Mouse (Mus musculus): ENCODE measurements at regions not wholly inside any gene's neighbourhood (a gene's known extent, or its start where the extent isn't known, plus 50 kb on each side); places are given as distances from the start of the nearest gene placed in this dataset.

DNA sequence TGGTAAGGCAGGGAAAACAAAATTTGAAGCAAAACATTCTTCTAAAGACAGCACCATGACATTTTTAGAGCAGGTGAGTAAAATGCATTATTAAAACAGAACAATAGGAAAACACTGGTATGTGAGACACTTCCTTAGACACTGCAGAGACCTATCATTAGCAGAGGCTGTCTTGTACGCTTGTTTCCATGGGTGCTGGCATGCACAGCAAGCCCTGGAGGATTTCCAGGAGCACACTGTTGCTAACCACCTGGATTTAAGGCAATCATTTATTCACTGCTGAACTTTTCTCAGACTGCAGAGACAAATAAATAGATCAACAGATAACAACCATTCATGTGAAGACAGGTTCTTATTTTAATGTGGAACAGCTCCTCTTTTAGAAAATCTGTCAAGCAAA is 127.7 kb downstream of the Pros1 start:
- no peak for DNase-seq (ENCODE audit: low read depth, low spot score)

DNA sequence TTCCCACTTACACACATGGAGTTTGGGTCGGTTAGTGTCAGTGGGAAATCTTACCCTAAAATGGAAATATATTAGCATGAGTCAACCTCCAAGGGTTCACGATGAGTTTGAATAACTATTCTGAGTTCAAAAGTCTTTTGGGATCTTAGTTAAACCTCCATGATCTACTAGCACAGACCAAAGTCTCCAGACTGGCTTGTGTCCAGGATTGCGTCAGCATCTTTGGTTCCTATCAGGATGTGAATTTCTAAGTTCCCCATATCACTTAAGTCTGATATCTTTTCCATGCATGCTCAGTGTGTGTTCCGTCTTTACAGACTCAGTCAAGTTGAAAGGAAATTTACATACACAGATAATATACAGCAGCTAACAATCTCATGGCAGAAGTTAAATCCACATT is 128.5 kb downstream of the Pros1 start:
- DNase-seq (ENCODE audit: low read depth, low spot score), result no peak

GRCm38 (mm10) chr16:62995555-62995954 is 141.4 kb downstream of the Pros1 start:
- no peak for DNase-seq (ENCODE audit: low read depth, low spot score)

DNA sequence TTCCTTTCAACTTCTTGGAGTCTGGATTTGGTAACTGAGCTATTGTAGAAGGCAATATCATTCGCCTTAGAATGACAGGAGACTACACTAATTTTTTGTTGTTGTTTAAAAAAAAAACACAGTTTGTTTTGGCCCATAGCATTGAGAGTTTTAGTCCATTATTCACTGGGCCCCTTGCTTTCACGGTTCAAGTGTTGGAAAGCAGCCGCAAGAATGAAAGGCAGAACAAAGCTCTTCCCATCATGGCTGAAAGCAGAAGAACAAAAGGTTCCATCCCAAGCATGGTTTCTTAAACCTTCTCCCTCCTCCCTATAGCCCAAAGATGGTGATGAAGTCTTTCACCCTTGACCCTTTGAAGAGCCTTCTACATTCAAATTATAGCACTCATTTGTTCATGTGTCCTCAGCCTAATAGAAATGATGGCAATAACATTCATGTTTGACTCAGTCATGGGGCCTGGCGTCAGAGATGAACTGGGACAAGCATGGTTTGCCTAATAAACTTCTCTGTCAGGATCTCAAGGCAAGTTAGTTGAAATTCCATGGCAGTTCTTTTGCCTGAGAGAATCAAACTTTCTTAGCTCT is 157.1 kb downstream of the Pros1 start:
- DNase-seq (ENCODE audit: low read depth, low spot score), result no peak

GRCm38 (mm10) chr16:63014453-63014852 is 160.3 kb downstream of the Pros1 start:
- DNase-seq (ENCODE audit: low read depth, low spot score), result peak; percentile 64

DNA sequence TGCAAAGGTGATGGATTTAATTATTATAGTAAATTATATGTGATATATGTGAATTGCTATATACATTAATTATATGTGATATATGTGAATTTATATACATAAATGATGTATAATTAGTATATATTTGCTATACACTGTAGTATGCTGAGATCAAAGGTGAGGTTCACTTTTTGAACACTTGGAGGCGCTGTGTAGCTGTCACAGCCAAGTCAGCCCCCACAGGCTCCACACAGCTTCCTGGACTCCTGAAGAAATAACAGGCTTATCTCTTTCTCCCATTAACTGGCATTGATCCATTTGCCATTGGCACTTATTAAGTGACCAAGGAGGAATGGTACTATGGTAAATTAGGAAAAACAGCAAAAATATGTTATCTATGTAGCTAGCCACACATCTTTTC is 162.0 kb downstream of the Pros1 start:
- DNase-seq (ENCODE audit: low read depth, low spot score), result peak; percentile 46

DNA sequence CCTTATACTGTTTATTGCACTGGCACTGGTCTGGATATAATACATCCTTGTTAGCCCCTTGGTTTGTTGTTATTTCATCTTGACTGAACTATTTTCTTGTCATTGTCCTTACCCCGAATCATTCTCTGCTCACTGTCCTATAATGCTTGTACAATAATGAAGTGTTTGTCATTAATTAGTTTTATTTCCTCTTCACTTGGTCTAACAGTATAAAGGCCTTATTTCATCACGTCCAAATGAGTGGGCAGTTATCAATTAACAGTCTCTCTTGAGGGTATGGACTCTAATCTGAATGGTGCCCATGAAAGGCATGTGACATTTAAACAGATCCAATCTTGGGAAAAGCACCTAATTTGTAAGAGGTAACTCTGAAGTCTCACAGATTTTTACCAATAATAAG is 162.6 kb downstream of the Pros1 start:
- no peak for DNase-seq (ENCODE audit: low read depth, low spot score)

DNA sequence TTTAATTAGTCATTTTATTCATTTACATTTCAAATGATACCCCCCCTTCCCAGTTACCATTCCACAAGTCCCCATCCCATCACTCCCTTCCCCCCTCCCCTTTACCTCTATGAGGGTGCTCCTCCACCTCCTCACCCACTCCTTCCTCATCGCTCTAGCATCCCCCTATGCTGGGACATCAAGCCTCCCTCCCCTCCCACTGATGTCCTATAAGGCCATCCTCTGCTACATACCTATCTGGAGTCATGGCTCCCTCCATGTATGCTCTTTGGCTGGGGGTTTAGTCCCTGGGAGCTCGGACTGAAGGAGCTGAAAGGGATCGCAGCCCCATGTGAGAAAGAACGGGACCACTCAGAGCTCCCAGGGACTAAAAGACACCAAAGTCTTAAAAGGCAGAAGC is 176.3 kb downstream of the Pros1 start:
- DNase-seq (ENCODE audit: low read depth, low spot score), result no peak

- no peak for DNase-seq (ENCODE audit: low read depth, low spot score)
These were observed 176.9 kb downstream of the Pros1 start for GRCm38 (mm10) chr16:63031035-63031434.

DNA sequence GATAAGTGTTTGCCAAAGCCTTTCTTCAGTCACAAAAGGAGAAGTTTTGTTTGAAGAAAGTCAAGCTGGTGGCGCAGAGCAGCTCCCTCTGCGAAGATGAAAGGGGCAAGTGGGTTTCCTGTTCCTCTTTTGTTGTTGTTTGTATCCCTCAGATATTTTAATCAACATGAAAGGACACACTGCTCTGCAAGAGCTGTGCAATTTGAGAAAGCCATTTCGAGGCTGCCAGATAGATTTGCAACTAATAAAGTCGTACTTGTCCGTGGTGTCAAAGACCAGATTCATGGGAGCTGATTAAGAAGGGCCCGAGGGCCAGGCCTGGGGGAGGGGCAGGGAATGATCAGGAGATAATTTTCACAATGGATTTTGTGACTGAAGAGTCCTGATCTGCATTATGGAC is 177.7 kb downstream of the Pros1 start:
- DNase-seq (ENCODE audit: low read depth, low spot score), result peak; percentile 14

DNA sequence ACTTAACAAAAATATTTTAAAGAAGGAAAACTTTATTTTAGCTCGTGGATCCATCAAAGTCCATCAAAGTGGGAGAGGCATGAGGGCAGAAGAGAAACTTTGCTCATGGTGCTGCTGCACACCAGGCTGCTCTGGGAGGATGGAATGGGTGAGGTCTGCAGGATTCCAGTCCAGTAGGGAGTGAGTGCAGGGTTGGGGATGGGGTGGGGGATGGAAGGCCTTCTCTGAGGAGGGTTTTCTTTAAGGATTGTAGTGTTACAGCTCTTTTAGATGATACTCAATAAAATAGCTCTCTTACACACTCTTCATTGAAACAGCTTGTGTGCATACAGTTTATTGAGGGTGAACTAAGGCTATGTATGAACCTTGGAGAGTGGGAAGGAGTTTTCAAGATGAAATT is 195.0 kb downstream of the Pros1 start:
- DNase-seq (ENCODE audit: low read depth, low spot score), result no peak

DNA sequence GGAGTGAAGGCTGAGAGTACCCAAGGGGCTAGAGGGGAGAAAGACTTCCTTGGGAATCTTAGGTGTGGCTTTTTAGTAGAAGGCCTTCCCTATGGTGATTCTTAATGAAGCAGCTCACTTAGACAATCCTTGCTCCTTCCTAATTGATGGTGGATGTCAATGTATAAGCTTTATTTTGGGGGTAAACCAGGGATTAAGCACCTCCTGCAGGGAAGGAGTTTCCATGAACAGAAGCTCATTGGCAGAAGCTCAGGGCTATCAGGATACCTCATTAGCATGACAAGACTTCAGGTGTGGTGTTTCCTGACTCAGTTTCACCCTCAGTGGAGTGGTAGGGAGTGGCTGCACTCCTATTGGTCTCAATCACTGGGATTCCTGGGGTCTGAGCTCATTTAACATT is 208.8 kb downstream of the Pros1 start:
- DNase-seq (ENCODE audit: low read depth, low spot score), result no peak

GRCm38 (mm10) chr16:63069987-63070386 is 215.9 kb downstream of the Pros1 start:
- DNase-seq (ENCODE audit: low read depth, low spot score), result no peak

- DNase-seq (ENCODE audit: low read depth, low spot score), result no peak
These were observed 221.7 kb downstream of the Pros1 start for GRCm38 (mm10) chr16:63075814-63076213.

- no peak for DNase-seq (ENCODE audit: low read depth, low spot score)
These were observed 227.3 kb downstream of the Pros1 start for GRCm38 (mm10) chr16:63081383-63081782.

DNA sequence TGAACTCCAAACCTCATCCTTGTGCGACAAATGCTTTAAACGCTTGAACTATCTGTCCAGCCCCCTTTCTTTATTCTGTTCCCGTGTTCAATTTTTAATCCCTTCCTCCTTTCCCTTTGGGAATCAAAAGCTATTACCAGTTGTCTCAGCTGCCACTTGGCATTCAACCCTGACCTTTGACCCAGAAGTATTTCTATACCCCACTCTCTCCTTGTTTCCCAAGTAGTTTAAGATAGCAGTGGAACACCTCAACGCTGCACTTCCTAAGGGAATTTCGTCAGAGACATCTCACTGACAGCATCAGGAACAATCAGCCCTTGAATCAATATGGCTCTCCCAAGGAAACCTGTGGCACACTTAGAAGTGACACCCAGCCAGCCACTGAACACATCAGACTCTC is 229.1 kb downstream of the Pros1 start:
- DNase-seq (ENCODE audit: low read depth, low spot score), result no peak

- DNase-seq (ENCODE audit: low read depth, low spot score), result no peak
These were observed 230.1 kb downstream of the Pros1 start for GRCm38 (mm10) chr16:63084021-63084756.

DNA sequence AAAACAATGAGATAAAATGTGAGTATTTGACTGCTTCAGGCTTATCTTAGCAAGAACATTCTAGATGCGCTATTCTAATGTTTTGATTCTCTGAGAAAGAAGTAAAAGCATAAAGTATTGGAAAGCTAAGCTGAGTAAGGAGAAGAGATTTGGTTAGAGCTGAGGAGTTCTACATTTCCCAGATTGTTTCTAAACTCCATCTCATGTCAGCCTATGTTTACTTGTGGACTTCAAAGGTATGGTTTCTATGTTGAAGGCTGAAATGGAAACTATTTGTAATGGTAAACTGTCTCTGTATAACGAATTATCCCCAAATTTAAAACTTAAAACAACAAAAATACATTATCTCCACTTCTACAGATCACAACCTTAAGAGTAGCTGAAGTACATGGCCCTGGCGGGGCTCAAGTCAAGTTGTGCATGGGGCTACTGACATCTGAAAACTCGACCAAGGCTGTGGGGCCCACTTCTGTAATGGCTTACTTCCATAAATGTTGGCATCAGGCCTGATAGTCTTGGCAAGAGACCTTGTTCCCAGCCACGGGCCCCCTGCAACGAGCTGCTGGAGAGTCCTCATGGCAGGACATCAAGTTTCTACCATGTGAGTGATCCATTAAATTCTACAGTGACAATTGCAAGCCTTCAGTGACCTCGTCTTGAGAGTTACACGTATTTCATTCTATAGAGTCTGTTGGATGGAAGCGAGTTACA is 232.1 kb downstream of the Pros1 start:
- DNase-seq (ENCODE audit: low read depth, low spot score), result no peak

- no peak for DNase-seq (ENCODE audit: low read depth, low spot score)
These were observed 237.6 kb downstream of the Pros1 start for GRCm38 (mm10) chr16:63091471-63092300.

GRCm38 (mm10) chr16:63094126-63094840 is 240.2 kb downstream of the Pros1 start:
- no peak for DNase-seq (ENCODE audit: low read depth, low spot score)

DNA sequence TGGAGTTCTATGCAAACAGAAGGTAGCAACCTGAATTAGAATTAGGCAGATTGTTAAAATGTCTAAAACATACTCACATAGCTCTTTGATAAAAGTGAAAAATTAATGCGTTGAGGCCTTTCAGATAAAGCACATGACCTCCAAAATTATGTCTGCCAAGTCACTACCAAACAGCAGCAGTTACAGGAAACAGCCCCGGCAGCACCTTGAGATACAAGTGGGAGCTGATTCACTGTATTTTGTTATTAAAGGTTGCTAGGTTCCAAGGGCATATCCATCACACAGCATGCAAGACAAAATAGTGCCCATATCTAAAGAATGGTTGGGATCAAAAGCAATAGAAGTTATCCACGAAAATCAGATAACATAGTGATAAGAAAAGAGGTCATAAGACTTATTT is 248.3 kb downstream of the Pros1 start:
- DNase-seq (ENCODE audit: low read depth, low spot score), result no peak
